Mouse (Mus musculus) ES-E14 (cell line): Measurements from ENCODE around the gene Efna5.

Experiments
- CHD2 ChIP-seq: IDR thresholded peaks from 2 replicates; pipeline ENCODE4 v1.6.1; 2014; ENCODE audit warnings: mild to moderate bottlenecking, low read depth, low read length, inconsistent platforms
- MAFK ChIP-seq: IDR thresholded peaks from 2 replicates; pipeline ENCODE4 v1.6.1; 2014; ENCODE audit warnings: mild to moderate bottlenecking, low read depth, low read length, inconsistent platforms; ENCODE audit not compliant: insufficient read depth
- ZC3H11A ChIP-seq: IDR thresholded peaks from 2 replicates; pipeline ENCODE4 v1.6.1; 2012; ENCODE audit warnings: low read depth, mild to moderate bottlenecking, inconsistent platforms, low read length, borderline replicate concordance

DNA sequence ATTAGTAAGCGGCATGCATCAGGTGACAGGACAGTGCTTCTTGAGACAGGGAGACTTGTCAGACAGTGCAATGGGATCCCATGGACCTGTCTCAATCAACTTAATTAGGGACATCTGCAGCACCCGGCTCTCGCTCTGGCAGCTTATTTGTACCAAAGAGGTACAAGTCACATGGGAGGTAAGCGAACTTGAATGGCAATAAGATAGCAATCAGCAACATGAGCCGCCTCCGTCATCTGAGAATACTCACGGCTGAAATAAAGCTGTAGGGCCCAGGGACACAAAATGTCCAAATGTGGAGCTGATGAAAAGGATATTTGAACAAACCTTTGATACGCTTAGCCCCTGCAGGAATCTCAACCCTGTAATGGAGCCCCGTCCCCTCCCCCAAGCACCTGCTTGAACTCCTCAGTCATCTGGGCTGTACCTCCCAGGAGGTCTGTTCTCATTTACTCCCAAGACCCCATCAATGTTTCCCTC is 186.1 kb downstream of the Efna5 start:
- TF ChIP-seq CHD2 = no peak
- TF ChIP-seq ZC3H11A = no peak
- no peak for TF ChIP-seq MAFK
